Mouse (Mus musculus) C2C12 (cell line): ENCODE data around the gene Gm2115.

Experiments used
- CEBPB ChIP-seq: IDR thresholded peaks from one replicate; pipeline ENCODE4 v1.6.1; 2011; ENCODE audit warnings: low read depth, mild to moderate bottlenecking, control low read depth, moderate library complexity
- CTCF ChIP-seq: IDR thresholded peaks from one replicate; pipeline ENCODE4 v1.5.1; 2011; ENCODE audit not compliant: control insufficient read depth, insufficient read depth, insufficient read length
- FOSL1 ChIP-seq: IDR thresholded peaks from one replicate; pipeline ENCODE4 v1.8.0; 2011; ENCODE audit warnings: mild to moderate bottlenecking, low read length; ENCODE audit not compliant: poor library complexity, insufficient read depth, severe bottlenecking
- MAX ChIP-seq: IDR thresholded peaks from one replicate; pipeline ENCODE4 v1.6.1; 2011; ENCODE audit warnings: mild to moderate bottlenecking, control low read depth
- MYOD1 ChIP-seq: IDR thresholded peaks from one replicate; pipeline ENCODE4 v1.6.1; 2011; ENCODE audit warnings: low read depth; ENCODE audit not compliant: control insufficient read depth, insufficient read length
- MYOG ChIP-seq: IDR thresholded peaks from one replicate; pipeline ENCODE4 v1.6.1; 2011; ENCODE audit not compliant: control insufficient read depth, insufficient read length; ENCODE audit errors: extremely low read depth
- USF1 ChIP-seq: IDR thresholded peaks from one replicate; pipeline ENCODE4 v1.6.1; 2011; ENCODE audit warnings: low read depth, mild to moderate bottlenecking, control low read depth, moderate library complexity

DNA sequence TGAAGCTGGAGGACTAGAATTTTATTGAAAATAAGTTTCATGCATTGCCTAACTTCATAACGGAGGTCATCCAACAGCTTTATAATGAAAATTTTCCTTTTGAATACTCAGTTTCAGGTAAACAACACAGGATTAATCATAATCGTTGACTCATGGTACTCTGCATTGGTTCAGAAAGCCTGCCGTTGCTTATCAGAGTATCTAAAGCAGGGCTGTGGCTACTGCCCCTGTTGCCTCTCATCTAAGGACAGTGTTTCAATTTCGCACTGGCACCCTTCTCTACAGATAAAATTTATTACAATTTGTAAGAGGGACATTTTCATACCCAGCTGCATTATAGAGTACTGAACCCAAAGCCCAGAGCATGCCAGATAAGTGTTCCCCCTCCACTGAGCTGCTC lies 83.7 kb downstream of the Gm2115 start:
- TF ChIP-seq CTCF (no peak), FOSL1 (no peak), MAX (no peak), USF1 (no peak), MYOG (no peak), CEBPB (no peak), MYOD1 (no peak)
